Mouse (Mus musculus): ENCODE data around the gene Nt5c2. TPM values are rescaled to one million over a fixed set of nuclear protein-coding genes. Genes with fewer than 3 reads are reported as not detected.

The Nt5c2 gene
- total RNA-seq, 2 experiments from 2014 or later: 73.7 to 82.1 TPM

GRCm38 (mm10) chr19:46908977-46909376 lies 106.0 kb downstream of the Nt5c2 start:
- peak; percentile 12 for TF ChIP-seq CTCF (IDR thresholded peaks at IDR 0.05)
- intact Hi-C loops (cut with DNase I): loop anchor here (1.0 to 2.0 kb wide), 2 partner anchors 28 to 52 kb away; no protein-coding TSS in a partner anchor
- DNase-seq (ENCODE audit: extremely low spot score in 1 of 2, low spot score in 2 of 2): peak in 1 of 2 experiments; percentile 45
- Histone ChIP-seq H3K27ac (peak overlapping the region; percentile 83), H3K4me3 (no peak overlapping the region)

- TF ChIP-seq CTCF (IDR thresholded peaks at IDR 0.05): no peak
- intact Hi-C loops (cut with DNase I): loop anchor here (2.0 kb wide), 1 partner anchor 29 kb away; no protein-coding TSS in a partner anchor
- Histone ChIP-seq H3K27ac (peak overlapping the region; percentile 83), H3K4me3 (no peak overlapping the region)
- DNase-seq (ENCODE audit: extremely low spot score in 1 of 2, low spot score in 2 of 2): no peak
Measured at GRCm38 (mm10) chr19:46908207-46908606, 106.7 kb downstream of the Nt5c2 start.

- no peak for TF ChIP-seq CTCF (IDR thresholded peaks at IDR 0.05)
- H3K27ac ChIP-seq: peak overlapping the region; percentile 62
- no peak for DNase-seq (ENCODE audit: extremely low spot score in 1 of 2, low spot score in 2 of 2)
- intact Hi-C loops (cut with DNase I): no loop called here
- H3K4me3 ChIP-seq: no peak overlapping the region
Measured at GRCm38 (mm10) chr19:46905971-46906370, 109.0 kb downstream of the Nt5c2 start.

- peak overlapping the region; percentile 62 for H3K27ac ChIP-seq
- intact Hi-C loops (cut with DNase I): no loop called here
- no peak for TF ChIP-seq CTCF (IDR thresholded peaks at IDR 0.05)
- DNase-seq (ENCODE audit: extremely low spot score in 1 of 2, low spot score in 2 of 2): no peak
- H3K4me3 ChIP-seq: no peak overlapping the region
Measured at GRCm38 (mm10) chr19:46905383-46905782, 109.6 kb downstream of the Nt5c2 start.

- intact Hi-C loops (cut with DNase I): no loop called here
- H3K27ac ChIP-seq: peak overlapping the region; percentile 69; the same call in 1 of the 2 replicates
- no peak for TF ChIP-seq CTCF (IDR thresholded peaks at IDR 0.05)
Measured at GRCm38 (mm10) chr19:46904907-46905306, 110.0 kb downstream of the Nt5c2 start.

GRCm38 (mm10) chr19:46903379-46903778 lies 111.6 kb downstream of the Nt5c2 start:
- no peak for TF ChIP-seq CTCF (IDR thresholded peaks at IDR 0.05)
- DNase-seq (ENCODE audit: extremely low spot score in 1 of 2, low spot score in 2 of 2): no peak
- H3K27ac ChIP-seq: peak overlapping the region; percentile 22; the same call in 1 of the 2 replicates
- intact Hi-C loops (cut with DNase I): no loop called here
- H3K4me3 ChIP-seq: no peak overlapping the region

More at GRCm38 (mm10) chr19:46904907-46905306, 110.0 kb downstream of the Nt5c2 start:
- no peak overlapping the region for H3K4me3 ChIP-seq
- DNase-seq (ENCODE audit: extremely low spot score in 1 of 2, low spot score in 2 of 2): no peak

- Histone ChIP-seq H3K27ac (peak overlapping the region; percentile 33; the same call in 1 of the 2 replicates), H3K4me3 (no peak overlapping the region)
- no peak for DNase-seq (ENCODE audit: extremely low spot score in 1 of 2, low spot score in 2 of 2)
- TF ChIP-seq CTCF (IDR thresholded peaks at IDR 0.05): no peak
- intact Hi-C loops (cut with DNase I): no loop called here
Measured at GRCm38 (mm10) chr19:46901323-46901722, 113.6 kb downstream of the Nt5c2 start.

GRCm38 (mm10) chr19:46900786-46901185 lies 114.2 kb downstream of the Nt5c2 start:
- intact Hi-C loops (cut with DNase I): no loop called here
- H3K4me3 ChIP-seq: no peak overlapping the region
- DNase-seq (ENCODE audit: extremely low spot score in 1 of 2, low spot score in 2 of 2): no peak
- no peak overlapping the region; the same call in 1 of the 2 replicates for H3K27ac ChIP-seq
- no peak for TF ChIP-seq CTCF (IDR thresholded peaks at IDR 0.05)

GRCm38 (mm10) chr19:46899871-46900270 lies 115.1 kb downstream of the Nt5c2 start:
- no peak for DNase-seq (ENCODE audit: extremely low spot score in 1 of 2, low spot score in 2 of 2)

GRCm38 (mm10) chr19:46899306-46899705 lies 115.6 kb downstream of the Nt5c2 start:
- intact Hi-C loops (cut with DNase I): loop anchor here (5.0 kb wide), 1 partner anchor 93 kb away; no protein-coding TSS in a partner anchor

More at GRCm38 (mm10) chr19:46899871-46900270, 115.1 kb downstream of the Nt5c2 start:
- intact Hi-C loops (cut with DNase I): loop anchor here (5.0 kb wide), 1 partner anchor 92 kb away; no protein-coding TSS in a partner anchor
- Histone ChIP-seq H3K4me3 (no peak overlapping the region), H3K27ac (peak overlapping the region; percentile 13; the same call in 1 of the 2 replicates)
- TF ChIP-seq CTCF (IDR thresholded peaks at IDR 0.05): no peak

GRCm38 (mm10) chr19:46898222-46898621 lies 116.7 kb downstream of the Nt5c2 start:
- intact Hi-C loops (cut with DNase I): loop anchor here (5.0 kb wide), 1 partner anchor 94 kb away; no protein-coding TSS in a partner anchor
- no peak for TF ChIP-seq CTCF (IDR thresholded peaks at IDR 0.05)
- Histone ChIP-seq H3K27ac (peak overlapping the region; percentile 41; the same call in 1 of the 2 replicates), H3K4me3 (no peak overlapping the region)
- DNase-seq (ENCODE audit: extremely low spot score in 1 of 2, low spot score in 2 of 2): no peak

More at GRCm38 (mm10) chr19:46899306-46899705, 115.6 kb downstream of the Nt5c2 start:
- Histone ChIP-seq H3K27ac (peak overlapping the region; percentile 41), H3K4me3 (no peak overlapping the region)
- no peak for DNase-seq (ENCODE audit: extremely low spot score in 1 of 2, low spot score in 2 of 2)
- no peak for TF ChIP-seq CTCF (IDR thresholded peaks at IDR 0.05)

GRCm38 (mm10) chr19:46897135-46897534 lies 117.8 kb downstream of the Nt5c2 start:
- no peak for DNase-seq (ENCODE audit: extremely low spot score in 1 of 2, low spot score in 2 of 2)
- Histone ChIP-seq H3K27ac (no peak overlapping the region), H3K4me3 (no peak overlapping the region)
- TF ChIP-seq CTCF (IDR thresholded peaks at IDR 0.05): peak; percentile 41
- intact Hi-C loops (cut with DNase I): loop anchor here (5.0 kb wide), 1 partner anchor 95 kb away; no protein-coding TSS in a partner anchor

- no peak overlapping the region for H3K27ac ChIP-seq
- no peak overlapping the region for H3K4me3 ChIP-seq
- no peak for DNase-seq (ENCODE audit: extremely low spot score in 1 of 2, low spot score in 2 of 2)
- intact Hi-C loops (cut with DNase I): no loop called here
- no peak for TF ChIP-seq CTCF (IDR thresholded peaks at IDR 0.05)
Measured at GRCm38 (mm10) chr19:46893484-46893883, 121.5 kb downstream of the Nt5c2 start.

Data from left cerebral cortex, adult 2 months (tissue).